Mouse (Mus musculus) heart, postnatal 14 days (tissue): ENCODE data around the gene a. TPM values are rescaled to one million over a fixed set of nuclear protein-coding genes. Genes with fewer than 3 reads are reported as not detected.
"Not testable (repeated sequence)": the region's sequence is repeated elsewhere in the genome, so short reads cannot be mapped to it uniquely, and the experiment has no call there.

Experiments used
- DNase-seq, 2 experiments: peaks; one replicate each; pipeline ENCODE4 v3.0.0; 2021 to 2022
- intact Hi-C: fragments of 180-260 bp; cut with DNase I; formaldehyde crosslinking; loops from one replicate; pipeline ENCODE4 v1.15.1; 2025
- total RNA-seq, 2 experiments: library from RNA; stranded (reverse); gene quantifications; 2 replicates each; pipeline ENCODE4 v1.2.3; 2021

The a gene
- total RNA-seq, 2 experiments from 2014 or later = not detected

GRCm38 (mm10) chr2:155044542-155044941 lies 253.3 kb downstream of the a start:
- no peak for DNase-seq
- intact Hi-C loops = no loop called here

DNA sequence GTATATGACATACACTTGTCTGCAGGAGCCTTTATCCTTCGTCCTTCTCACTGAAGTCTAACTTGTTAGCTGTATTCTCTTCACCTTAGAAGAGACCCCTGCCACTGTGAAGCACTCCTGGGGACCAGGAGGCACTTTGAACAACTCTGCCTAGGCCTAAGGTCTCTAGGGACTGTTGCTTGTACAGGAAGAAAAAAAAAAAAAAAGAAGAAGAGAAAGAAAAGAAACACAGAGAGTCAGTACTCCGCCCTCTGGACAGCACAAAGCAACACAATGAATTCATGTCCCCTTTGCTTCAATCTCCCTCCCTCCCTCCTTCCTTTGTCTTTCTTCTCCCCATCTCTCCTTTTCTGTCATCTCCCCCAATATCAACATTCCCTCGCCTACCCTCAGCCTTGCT lies 253.9 kb downstream of the a start:
- no peak for DNase-seq
- intact Hi-C loops = no loop called here

DNA sequence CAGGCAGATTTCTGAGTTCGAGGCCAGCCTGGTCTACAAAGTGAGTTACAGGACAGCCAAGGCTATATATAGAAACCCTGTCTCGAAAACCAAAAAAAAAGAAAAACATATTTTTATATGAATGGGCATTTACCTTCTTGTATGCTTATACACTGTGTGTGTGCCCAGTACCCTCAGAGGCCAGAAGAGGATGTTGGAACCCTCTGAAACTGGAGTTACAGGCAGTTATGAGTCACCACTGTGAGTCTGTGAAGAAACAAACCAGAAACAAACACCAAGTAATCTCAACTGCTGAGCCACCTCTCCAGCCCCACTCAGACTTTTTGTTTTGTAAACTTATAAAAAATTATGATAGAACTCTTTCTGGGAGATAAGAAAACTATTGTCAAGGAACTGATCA lies 255.6 kb downstream of the a start:
- DNase-seq = no peak
- intact Hi-C loops = no loop called here

DNA sequence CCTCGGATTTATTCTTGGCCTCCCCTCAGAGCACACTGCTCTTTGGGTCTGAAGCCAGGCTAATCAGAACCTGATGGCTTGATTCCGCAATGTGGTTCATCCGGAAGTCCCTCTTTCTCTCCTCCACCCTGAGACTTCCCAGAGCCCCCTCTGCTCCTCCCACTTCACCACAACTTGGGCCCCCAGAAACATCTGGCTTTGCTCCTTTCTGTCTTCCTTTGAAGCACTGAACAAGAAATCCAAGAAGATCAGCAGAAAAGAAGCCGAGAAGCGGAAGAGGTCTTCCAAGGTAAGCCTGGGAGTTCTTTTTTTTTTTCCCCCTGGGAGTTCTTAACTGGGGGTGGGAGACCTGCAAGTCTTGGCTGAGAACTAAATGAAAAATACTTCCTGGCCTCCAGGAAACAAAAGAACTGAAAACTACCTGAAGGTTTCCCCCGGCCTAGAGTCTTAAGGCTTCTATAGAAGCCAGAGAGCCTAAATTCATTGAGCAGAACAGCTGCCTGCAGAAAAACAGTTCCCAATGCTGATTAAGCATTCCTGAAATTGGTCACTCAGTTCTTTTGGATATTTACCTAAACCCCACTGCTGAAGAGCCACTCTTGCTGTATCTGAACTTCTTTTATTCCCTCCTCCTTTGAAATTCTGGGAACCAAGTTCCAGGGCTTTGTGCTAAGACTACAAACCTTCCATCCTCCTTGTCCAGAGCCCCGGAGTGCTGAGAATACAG lies 256.4 kb downstream of the a start:
- no peak for DNase-seq
- intact Hi-C loops = no loop called here

GRCm38 (mm10) chr2:155050108-155050503 lies 258.9 kb downstream of the a start:
- intact Hi-C loops = no loop called here
- peak in 1 of 2 experiments; percentile 25 for DNase-seq

DNA sequence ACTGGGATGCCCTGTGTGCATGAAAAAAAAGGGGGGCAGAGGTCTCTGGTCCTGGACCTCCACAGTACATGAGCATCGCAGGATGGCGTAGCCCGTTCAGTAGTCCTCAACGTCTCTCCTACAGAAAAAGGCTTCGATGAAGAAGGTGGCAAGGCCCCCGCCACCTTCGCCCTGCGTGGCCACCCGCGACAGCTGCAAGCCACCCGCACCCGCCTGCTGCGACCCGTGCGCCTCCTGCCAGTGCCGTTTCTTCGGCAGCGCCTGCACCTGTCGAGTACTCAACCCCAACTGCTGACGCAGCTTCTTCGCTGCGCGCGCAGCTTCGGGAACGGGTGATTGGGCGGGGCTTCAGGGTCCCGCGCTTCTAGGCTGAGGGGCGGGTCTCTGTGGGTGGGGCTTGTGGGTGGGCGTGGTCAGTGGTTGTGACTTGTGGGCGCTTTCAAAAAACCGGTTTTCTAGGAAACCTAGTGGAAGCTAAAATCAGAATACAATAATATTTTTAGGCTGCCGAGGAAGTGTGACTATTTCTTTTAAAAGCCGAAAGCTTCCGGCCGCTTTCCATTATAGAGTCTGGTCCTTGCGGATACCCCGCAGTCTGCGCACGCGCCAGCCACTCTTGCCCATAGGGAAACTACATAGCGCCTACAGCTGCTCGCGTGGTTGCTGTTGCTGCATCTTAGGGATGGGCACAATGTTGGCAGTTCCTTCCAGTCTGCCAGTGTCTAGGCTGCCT lies 259.5 kb downstream of the a start:
- intact Hi-C loops = no loop called here
- DNase-seq = peak; percentile 94 to 96

DNA sequence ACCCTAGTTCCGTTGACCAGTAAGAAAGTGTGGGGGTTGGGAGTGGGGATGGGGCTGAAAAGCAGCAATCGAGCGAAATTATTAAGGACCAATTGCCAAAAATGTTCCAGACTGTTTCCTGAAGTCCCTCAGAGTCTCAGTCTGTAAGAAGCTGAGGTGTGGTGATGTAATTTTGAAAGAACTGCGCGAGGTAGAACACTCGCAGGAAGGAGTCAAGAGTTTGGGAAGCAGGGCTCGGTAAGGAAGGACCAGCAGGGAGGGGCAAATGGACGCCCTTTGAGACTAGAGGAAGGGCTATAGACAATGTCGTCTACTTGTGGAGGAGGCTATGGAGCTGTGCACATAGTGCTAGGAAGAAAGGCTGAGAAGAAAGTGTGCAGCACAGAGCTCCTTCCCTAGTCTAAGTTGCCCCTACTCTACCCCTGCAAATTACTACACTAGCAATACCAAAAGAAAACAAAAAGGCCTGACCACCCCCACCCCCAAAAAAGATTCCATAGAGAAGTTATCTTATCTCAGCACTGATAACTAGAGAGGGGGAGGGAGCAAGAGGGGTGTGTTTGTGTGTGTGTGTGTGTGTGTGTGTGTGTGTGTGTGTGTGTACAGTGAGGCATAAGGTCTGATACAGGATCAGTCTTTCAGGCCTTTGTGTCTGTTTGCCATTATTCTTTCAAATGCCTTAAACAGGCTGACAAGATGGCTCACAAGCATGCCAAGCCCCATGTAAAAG lies 260.6 kb downstream of the a start:
- intact Hi-C loops = no loop called here
- no peak for DNase-seq

DNA sequence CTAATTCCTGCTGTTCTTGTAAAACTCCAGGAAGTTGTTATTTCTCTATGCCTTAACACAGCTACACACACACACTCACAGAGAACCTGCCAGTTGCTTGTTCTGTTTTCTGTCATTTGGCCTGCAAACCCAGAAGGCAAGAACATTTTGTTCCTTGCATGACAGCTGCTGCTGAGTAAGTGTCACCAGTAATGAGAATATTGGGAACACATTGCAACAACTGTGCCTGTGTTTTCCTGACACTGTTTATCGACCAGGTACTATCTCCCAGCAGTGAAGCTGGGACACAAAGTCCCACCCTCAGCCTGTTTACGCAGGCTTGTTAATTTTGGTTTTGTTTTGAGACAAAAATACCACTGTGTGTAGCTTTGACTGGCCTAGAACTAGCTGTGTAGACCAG lies 261.5 kb downstream of the a start:
- intact Hi-C loops = no loop called here
- DNase-seq = no peak

GRCm38 (mm10) chr2:155053512-155053911 lies 262.3 kb downstream of the a start:
- intact Hi-C loops, DNase-seq: not testable (repeated sequence)

DNA sequence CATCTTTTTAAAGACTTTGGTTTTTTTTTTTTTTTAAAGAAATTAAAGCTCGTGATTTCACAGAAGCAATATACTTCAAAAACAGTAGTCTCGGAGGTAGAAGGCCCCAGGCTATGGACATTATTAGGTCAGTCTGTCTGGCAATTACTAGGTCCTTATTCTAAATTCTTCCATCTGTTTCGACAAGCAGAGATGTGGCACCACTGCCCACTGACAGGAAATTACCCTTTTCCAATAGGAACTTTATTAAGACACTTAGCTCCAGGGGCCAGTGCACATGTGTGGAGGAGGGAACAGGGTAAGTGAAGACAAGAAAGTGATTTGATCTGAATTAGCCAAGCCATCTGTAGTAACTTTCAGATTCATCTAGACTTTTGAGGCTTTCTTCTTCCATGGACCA lies 263.5 kb downstream of the a start:
- intact Hi-C loops = no loop called here
- no peak for DNase-seq

- intact Hi-C loops = no loop called here
- no peak for DNase-seq
These were observed 264.9 kb downstream of the a start for GRCm38 (mm10) chr2:155056076-155056578.

DNA sequence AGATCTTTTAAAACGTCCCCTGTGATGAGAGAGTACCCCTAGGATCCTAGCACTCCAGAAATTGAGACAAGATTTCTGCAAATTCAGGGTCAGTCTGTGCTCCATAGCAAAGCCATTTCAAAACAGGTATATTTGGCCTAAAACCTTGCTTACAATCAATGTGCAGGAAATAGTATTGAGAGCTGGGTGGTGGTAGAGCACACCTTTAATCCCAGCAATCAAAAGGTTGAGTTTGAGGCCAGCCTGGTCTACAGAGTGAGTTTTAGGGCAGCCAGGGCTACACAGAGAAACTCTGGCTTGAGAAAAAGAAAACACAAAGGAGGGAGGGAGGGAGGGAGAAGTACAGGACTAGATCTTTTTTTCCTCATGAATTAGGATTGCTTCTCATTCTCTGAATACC lies 266.2 kb downstream of the a start:
- no peak for DNase-seq
- intact Hi-C loops = no loop called here

DNA sequence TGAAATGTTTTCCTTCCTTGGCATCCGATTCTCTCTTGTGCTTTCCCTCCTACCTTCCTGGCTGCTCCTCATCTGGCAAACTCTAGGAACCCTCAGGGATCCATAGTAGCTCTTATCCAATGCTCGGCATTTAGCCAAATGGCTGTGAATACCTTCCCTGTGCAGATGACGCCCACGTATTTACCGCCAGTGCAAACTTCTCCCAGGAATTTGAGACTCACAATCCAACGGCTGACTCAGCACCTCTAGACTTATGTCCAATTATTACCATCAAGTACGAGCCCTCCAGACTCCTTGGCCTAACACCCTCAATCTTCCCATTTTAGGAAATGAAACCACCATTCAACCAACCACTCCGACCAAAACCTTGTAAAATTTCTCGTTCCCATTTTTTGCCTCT lies 279.8 kb downstream of the a start:
- intact Hi-C loops = no loop called here
- no peak for DNase-seq

- intact Hi-C loops = no loop called here
- DNase-seq = no peak
These were observed 281.3 kb downstream of the a start for GRCm38 (mm10) chr2:155072353-155073145.

GRCm38 (mm10) chr2:155073347-155073746 lies 282.1 kb downstream of the a start:
- intact Hi-C loops = no loop called here
- no peak for DNase-seq

- intact Hi-C loops = no loop called here
- peak; percentile 90 for DNase-seq
These were observed 283.0 kb downstream of the a start, which contains the start of gene Ahcy for GRCm38 (mm10) chr2:155073978-155074765. TSS of gene Ahcy (minus strand) at chr2:155074497.

- intact Hi-C loops = no loop called here
- peak in 1 of 2 experiments; percentile 7 for DNase-seq
These were observed 283.6 kb downstream of the a start for GRCm38 (mm10) chr2:155074766-155075330.

DNA sequence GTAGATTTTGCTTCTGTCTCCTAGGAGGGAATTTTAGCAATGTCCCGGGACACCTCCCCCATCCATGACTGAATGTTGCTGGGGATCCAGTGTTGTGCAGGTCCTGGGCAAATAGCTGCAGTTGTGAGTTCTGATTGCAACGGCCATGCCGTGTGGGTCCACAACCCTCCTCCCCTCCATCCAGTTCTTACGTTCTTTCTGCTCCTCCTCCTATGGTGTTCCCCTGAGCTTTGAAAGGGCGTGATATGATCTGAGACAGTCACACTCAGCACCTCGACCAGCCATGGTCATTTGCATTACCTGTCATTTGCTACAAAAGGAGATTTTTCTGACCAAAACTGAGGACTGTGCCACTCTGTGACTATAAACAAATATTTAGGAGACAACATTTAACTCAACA lies 284.4 kb downstream of the a start:
- intact Hi-C loops = no loop called here
- DNase-seq = no peak

DNA sequence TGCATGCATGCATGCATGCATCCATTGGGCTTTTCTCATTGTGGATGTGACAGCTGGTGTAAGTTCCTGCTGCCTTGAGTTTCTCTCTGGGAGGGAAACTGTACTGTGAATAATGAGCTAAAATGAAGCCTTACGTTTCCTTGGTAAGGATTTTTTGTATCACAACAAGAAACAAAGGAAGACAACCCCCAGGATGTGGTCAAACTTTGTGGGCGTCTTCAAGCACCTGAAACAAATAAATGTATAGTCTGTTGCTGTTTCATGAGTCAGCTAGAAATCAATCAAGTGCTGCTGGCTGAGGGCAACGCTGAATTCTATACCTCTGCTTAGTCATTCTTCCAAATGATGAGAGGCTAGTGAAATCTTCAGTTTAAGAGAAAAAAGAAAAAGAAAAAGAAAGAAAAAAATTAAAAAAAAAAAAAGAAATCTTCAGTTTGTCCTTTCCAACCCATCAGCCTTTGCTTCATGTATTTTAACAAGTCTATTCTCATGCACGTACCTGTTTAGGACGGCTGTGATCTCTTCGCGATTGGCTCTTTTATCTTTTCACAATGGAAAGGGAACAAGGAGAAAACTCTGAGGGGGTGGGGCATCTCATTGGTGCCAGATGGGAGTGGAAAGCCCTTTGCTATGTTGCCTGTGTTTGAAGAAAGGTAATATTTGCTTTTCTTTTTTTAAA lies 288.4 kb downstream of the a start:
- intact Hi-C loops = loop anchor here (5.0 kb wide), 2 partner anchors 93 to 113 kb away; no protein-coding TSS in a partner anchor
- no peak for DNase-seq
